Mouse (Mus musculus): ENCODE measurements around the gene Kcnk13. TPM values are rescaled to one million over a fixed set of nuclear protein-coding genes. Genes with fewer than 3 reads are reported as not detected.

Kcnk13 gene
- total RNA-seq, 1 experiment: 0.49 TPM

- no peaks in the 10 kb centered on the region for H3K4me1 ChIP-seq (ENCODE audit: control insufficient read depth in 2 of 2, insufficient read depth in 2 of 2, low read length in 2 of 2, poor library complexity in 1 of 2)
- H3K9ac ChIP-seq (ENCODE audit: insufficient read depth, low read depth, low read length, poor library complexity, severe bottlenecking): no peak overlapping the region
- no peak for DNase-seq (ENCODE audit: low read depth, low spot score)
- TF ChIP-seq ZC3H11A (IDR thresholded peaks at IDR 0.05; ENCODE audit: borderline replicate concordance, low read depth, low read length): no peak
- TF ChIP-seq MAFK (IDR thresholded peaks at IDR 0.05; ENCODE audit: insufficient read depth, low read depth, low read length): no peak
- no peaks in the 10 kb centered on the region for H3K36me3 ChIP-seq (ENCODE audit: control insufficient read depth, insufficient read depth, low read length, poor library complexity, severe bottlenecking)
- H3K9me3 ChIP-seq (ENCODE audit: control insufficient read depth, insufficient read depth, low read depth, low read length): no peaks in the 10 kb centered on the region
- no peak overlapping the region for H3K27ac ChIP-seq (ENCODE audit: insufficient read depth, low read depth, low read length, poor library complexity, severe bottlenecking)
- in situ Hi-C loops (cut with MboI; ENCODE audit: low sequenced_read_pairs in 2 of 2, unreplicated experiment in 2 of 2): no loop called here
- H3K4me3 ChIP-seq (ENCODE audit: insufficient read depth in 1 of 2, low read depth in 1 of 2, low read length in 2 of 2, poor library complexity in 1 of 2, severe bottlenecking in 1 of 2): no peak overlapping the region
Measured at GRCm38 (mm10) chr12:100093046-100093445, 128.7 kb downstream of the Kcnk13 start.

GRCm38 (mm10) chr12:100099971-100100706, 135.8 kb downstream of the Kcnk13 start:
- H3K4me1 ChIP-seq (ENCODE audit: control insufficient read depth in 2 of 2, insufficient read depth in 2 of 2, low read length in 2 of 2, poor library complexity in 1 of 2): no peaks in the 10 kb centered on the region
- DNase-seq (ENCODE audit: low read depth, low spot score): no peak
- no peak overlapping the region for H3K27ac ChIP-seq (ENCODE audit: insufficient read depth, low read depth, low read length, poor library complexity, severe bottlenecking)
- H3K9me3 ChIP-seq (ENCODE audit: control insufficient read depth, insufficient read depth, low read depth, low read length): no peaks in the 10 kb centered on the region
- H3K36me3 ChIP-seq (ENCODE audit: control insufficient read depth, insufficient read depth, low read length, poor library complexity, severe bottlenecking): no peaks in the 10 kb centered on the region
- no peak for TF ChIP-seq MAFK (IDR thresholded peaks at IDR 0.05; ENCODE audit: insufficient read depth, low read depth, low read length)
- no peak for TF ChIP-seq CHD2 (IDR thresholded peaks at IDR 0.05; ENCODE audit: low read depth, low read length)
- TF ChIP-seq ZNF384 (IDR thresholded peaks at IDR 0.05; ENCODE audit: low read depth, low read length): no peak
- TF ChIP-seq ZC3H11A (IDR thresholded peaks at IDR 0.05; ENCODE audit: borderline replicate concordance, low read depth, low read length): no peak
- TF ChIP-seq HCFC1 (IDR thresholded peaks at IDR 0.05; ENCODE audit: borderline replicate concordance, insufficient read depth, low read length): no peak
- in situ Hi-C loops (cut with MboI; ENCODE audit: low sequenced_read_pairs in 2 of 2, unreplicated experiment in 2 of 2): loop anchor here in 1 of 2 experiments (10.0 kb wide), 1 partner anchor 125 kb away; no protein-coding TSS in a partner anchor
- no peak overlapping the region for H3K4me3 ChIP-seq (ENCODE audit: insufficient read depth in 1 of 2, low read depth in 1 of 2, low read length in 2 of 2, poor library complexity in 1 of 2, severe bottlenecking in 1 of 2)
- no peak overlapping the region for H3K9ac ChIP-seq (ENCODE audit: insufficient read depth, low read depth, low read length, poor library complexity, severe bottlenecking)

- Histone ChIP-seq H3K4me1 (ENCODE audit: control insufficient read depth in 2 of 2, insufficient read depth in 2 of 2, low read length in 2 of 2, poor library complexity in 1 of 2) (no peaks in the 10 kb centered on the region), H3K4me3 (ENCODE audit: insufficient read depth in 1 of 2, low read depth in 1 of 2, low read length in 2 of 2, poor library complexity in 1 of 2, severe bottlenecking in 1 of 2) (no peak overlapping the region), H3K36me3 (ENCODE audit: control insufficient read depth, insufficient read depth, low read length, poor library complexity, severe bottlenecking) (no peaks in the 10 kb centered on the region), H3K27ac (ENCODE audit: insufficient read depth, low read depth, low read length, poor library complexity, severe bottlenecking) (no peak overlapping the region), H3K9ac (ENCODE audit: insufficient read depth, low read depth, low read length, poor library complexity, severe bottlenecking) (no peak overlapping the region), H3K9me3 (ENCODE audit: control insufficient read depth, insufficient read depth, low read depth, low read length) (no peaks in the 10 kb centered on the region)
- in situ Hi-C loops (cut with MboI; ENCODE audit: low sequenced_read_pairs in 2 of 2, unreplicated experiment in 2 of 2): loop anchor here in 1 of 2 experiments (10.0 kb wide), 1 partner anchor 126 kb away; no protein-coding TSS in a partner anchor
- TF ChIP-seq ZC3H11A (IDR thresholded peaks at IDR 0.05; ENCODE audit: borderline replicate concordance, low read depth, low read length) (no peak), MAFK (IDR thresholded peaks at IDR 0.05; ENCODE audit: insufficient read depth, low read depth, low read length) (no peak), ZNF384 (IDR thresholded peaks at IDR 0.05; ENCODE audit: low read depth, low read length) (no peak), CHD2 (IDR thresholded peaks at IDR 0.05; ENCODE audit: low read depth, low read length) (no peak), HCFC1 (IDR thresholded peaks at IDR 0.05; ENCODE audit: borderline replicate concordance, insufficient read depth, low read length) (no peak)
- DNase-seq (ENCODE audit: low read depth, low spot score): no peak
Measured at GRCm38 (mm10) chr12:100100707-100101030, 136.4 kb downstream of the Kcnk13 start.

- no peak for TF ChIP-seq HCFC1 (IDR thresholded peaks at IDR 0.05; ENCODE audit: borderline replicate concordance, insufficient read depth, low read length)
- TF ChIP-seq ZC3H11A (IDR thresholded peaks at IDR 0.05; ENCODE audit: borderline replicate concordance, low read depth, low read length): no peak
- TF ChIP-seq MAFK (IDR thresholded peaks at IDR 0.05; ENCODE audit: insufficient read depth, low read depth, low read length): no peak
- no peak for TF ChIP-seq CHD2 (IDR thresholded peaks at IDR 0.05; ENCODE audit: low read depth, low read length)
- TF ChIP-seq ZNF384 (IDR thresholded peaks at IDR 0.05; ENCODE audit: low read depth, low read length): no peak
- no peaks in the 10 kb centered on the region for H3K4me1 ChIP-seq (ENCODE audit: control insufficient read depth in 2 of 2, insufficient read depth in 2 of 2, low read length in 2 of 2, poor library complexity in 1 of 2)
- no peaks in the 10 kb centered on the region for H3K9me3 ChIP-seq (ENCODE audit: control insufficient read depth, insufficient read depth, low read depth, low read length)
- no peak overlapping the region for H3K4me3 ChIP-seq (ENCODE audit: insufficient read depth in 1 of 2, low read depth in 1 of 2, low read length in 2 of 2, poor library complexity in 1 of 2, severe bottlenecking in 1 of 2)
- in situ Hi-C loops (cut with MboI; ENCODE audit: low sequenced_read_pairs in 2 of 2, unreplicated experiment in 2 of 2): loop anchor here in 1 of 2 experiments (10.0 kb wide), 1 partner anchor 127 kb away; no protein-coding TSS in a partner anchor
- H3K9ac ChIP-seq (ENCODE audit: insufficient read depth, low read depth, low read length, poor library complexity, severe bottlenecking): no peak overlapping the region
- no peak overlapping the region for H3K27ac ChIP-seq (ENCODE audit: insufficient read depth, low read depth, low read length, poor library complexity, severe bottlenecking)
- no peak for DNase-seq (ENCODE audit: low read depth, low spot score)
- no peaks in the 10 kb centered on the region for H3K36me3 ChIP-seq (ENCODE audit: control insufficient read depth, insufficient read depth, low read length, poor library complexity, severe bottlenecking)
Measured at GRCm38 (mm10) chr12:100101651-100102050, 137.4 kb downstream of the Kcnk13 start.
